Mouse (Mus musculus) adrenal gland, adult (tissue): Measurements from ENCODE around the gene Ikzf1.
A peak's percentile ranks its signal among the peaks of the same experiment; 100 is the strongest.

Experiments used
- DNase-seq, 2 experiments: peaks; one replicate each; pipeline ENCODE4 v3.0.0; 2022 to 2023; ENCODE audit warnings: low spot score in 1 of 2; ENCODE audit not compliant: inconsistent age in 2 of 2

The Ikzf1 gene

GRCm38 (mm10) chr11:11808035-11808819 is 123.4 kb downstream of the Ikzf1 start:
- DNase-seq = peak in 1 of 2 experiments; percentile 30

GRCm38 (mm10) chr11:11808820-11809403 is 124.1 kb downstream of the Ikzf1 start, which contains the start of gene Fignl1:
TSS of gene Fignl1 (minus strand) at chr11:11808962.
- peak; percentile 97 to 99 for DNase-seq

- DNase-seq = peak in 1 of 2 experiments; percentile 26
Observed at GRCm38 (mm10) chr11:11809404-11810175, 124.8 kb downstream of the Ikzf1 start.

GRCm38 (mm10) chr11:11811906-11812480 is 127.2 kb downstream of the Ikzf1 start:
- peak; percentile 72 to 92 for DNase-seq

GRCm38 (mm10) chr11:11815737-11816136 is 130.9 kb downstream of the Ikzf1 start:
- no peak for DNase-seq

GRCm38 (mm10) chr11:11818797-11819196 is 134.0 kb downstream of the Ikzf1 start:
- no peak for DNase-seq

- DNase-seq = no peak
Observed at GRCm38 (mm10) chr11:11819206-11819605, 134.4 kb downstream of the Ikzf1 start.

GRCm38 (mm10) chr11:11820251-11820650 is 135.4 kb downstream of the Ikzf1 start:
- DNase-seq = peak; percentile 81 to 95

- no peak for DNase-seq
Observed at GRCm38 (mm10) chr11:11820737-11821136, 135.9 kb downstream of the Ikzf1 start.

GRCm38 (mm10) chr11:11821387-11821975 is 136.7 kb downstream of the Ikzf1 start:
- DNase-seq = peak in 1 of 2 experiments; percentile 71
